Mouse (Mus musculus) right cerebral cortex, postnatal 25 days (tissue): ENCODE measurements around the gene Atp8b4.
A peak's percentile ranks its signal among the peaks of the same experiment; 100 is the strongest.

Experiments
- DNase-seq: peaks from one replicate; pipeline ENCODE4 v3.0.0; 2022

Gene Atp8b4

DNA sequence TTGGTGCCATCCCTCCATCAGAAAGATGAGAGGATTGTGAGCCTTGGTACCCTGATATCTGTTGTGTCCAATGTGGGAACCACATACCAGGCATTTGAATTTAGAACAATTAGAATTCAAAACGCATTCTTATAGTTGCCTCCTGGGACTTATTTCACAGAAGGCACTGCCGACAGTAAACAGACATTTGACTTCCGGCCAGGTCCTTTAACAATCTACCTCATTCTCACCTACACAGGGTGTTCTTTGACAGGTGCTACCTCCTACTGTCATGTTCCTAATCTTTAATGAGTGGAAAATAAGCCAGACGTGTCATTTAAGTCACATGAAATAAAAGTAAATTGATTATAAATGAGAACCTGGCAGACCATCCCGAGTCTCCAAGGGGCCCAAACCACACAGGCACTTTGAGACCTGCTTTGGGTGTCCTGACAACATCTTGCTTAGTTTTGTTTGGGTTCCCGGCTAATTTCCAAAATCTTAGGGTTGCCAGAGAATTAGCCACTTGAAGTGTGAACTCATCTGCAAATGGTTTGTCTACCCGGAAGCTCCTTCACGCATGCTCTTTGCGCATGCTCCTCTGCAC lies 67.9 kb downstream of the Atp8b4 start:
- DNase-seq, result no peak

DNA sequence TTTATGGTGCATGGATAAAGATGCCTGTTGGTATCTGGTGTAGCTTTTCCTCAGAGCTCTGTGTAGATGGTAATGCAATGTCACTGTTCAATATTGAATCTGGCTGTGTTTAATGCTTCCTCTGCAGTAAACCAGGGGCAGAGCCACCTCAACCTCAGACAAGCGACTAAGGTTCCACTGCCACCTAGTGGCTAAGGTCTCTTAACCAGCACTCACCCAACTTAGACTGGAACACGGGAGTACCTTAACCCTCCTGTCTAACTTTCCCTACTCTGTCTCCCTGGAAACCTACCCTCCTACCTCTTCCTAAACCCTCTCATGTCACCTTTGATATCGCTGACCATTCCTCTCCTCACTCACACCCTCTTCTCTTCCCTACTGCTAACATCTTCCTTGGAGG lies 71.2 kb downstream of the Atp8b4 start:
- DNase-seq, result peak; percentile 11

DNA sequence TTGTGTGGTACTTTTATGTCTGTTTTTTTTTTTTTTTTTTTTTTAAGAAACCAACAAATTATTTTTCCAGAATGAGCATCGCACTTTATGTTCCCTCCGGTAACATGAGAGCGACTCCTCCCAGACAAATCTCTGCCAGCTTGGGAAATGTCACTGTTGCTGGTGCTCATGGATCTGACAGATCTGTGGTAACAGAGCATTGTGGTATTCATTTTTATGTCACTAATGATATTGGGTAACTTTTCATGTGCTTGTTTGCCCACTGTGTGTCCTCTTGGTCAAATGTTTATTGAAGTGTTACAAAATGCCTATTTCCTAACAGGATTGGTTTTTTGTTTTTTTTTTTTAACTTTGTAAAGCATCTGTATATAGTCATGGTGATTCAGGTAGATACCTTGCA lies 75.3 kb downstream of the Atp8b4 start:
- no peak for DNase-seq

DNA sequence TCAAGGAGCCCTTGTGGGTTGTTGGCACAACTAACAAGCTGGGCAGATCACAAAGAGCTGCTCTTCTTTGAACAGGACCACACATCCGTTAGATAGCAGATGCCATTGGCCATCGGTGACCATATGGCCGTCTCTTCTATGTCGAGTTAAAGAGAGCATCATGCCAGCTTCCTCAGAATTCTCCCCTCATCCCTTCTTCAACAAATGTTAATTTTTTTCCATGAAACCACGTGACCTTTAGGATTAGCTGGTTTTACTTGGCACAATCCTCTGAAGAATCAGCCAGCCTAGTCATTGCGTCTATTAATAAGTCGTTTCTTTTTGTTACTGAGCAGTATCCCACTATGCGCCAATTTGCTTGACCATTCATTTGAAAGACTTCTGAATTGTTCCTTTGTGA lies 75.8 kb downstream of the Atp8b4 start:
- DNase-seq, result no peak

DNA sequence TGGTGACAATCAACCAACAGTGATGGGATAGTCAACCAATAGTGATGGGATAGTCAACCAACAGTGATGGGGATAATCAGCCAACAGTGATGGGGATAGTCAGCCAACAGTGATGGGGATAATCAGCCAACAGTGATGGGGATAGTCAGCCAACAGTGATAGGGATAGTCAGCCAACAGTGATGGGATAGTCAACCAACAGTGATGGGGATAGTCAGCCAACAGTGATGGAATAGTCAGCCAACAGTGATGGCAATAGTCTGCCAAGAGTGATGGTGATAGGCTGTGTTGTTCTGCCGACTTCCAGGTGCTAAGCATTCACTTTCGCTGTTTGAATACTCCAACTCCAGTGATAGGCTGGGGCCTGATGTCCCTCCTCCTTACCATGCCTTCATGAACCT lies 79.6 kb downstream of the Atp8b4 start:
- DNase-seq, result no peak

DNA sequence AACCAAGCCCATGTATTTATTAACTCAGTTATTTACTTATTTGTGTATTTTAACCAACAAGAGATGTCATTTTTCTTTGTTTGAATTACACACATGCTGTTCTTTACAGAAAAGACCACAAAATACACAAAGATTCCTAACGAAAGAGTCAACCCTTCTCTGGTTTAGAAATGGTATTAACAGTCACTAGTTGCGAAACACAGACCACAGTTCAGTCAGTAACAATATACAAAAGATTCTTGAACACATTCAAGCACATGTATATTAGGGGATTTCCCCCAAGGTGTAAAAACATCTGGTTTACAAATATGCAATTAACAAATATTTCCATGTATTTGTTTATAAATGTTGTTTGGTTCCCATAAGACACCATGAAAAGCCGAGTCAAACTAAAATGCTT lies 81.6 kb downstream of the Atp8b4 start:
- no peak for DNase-seq

DNA sequence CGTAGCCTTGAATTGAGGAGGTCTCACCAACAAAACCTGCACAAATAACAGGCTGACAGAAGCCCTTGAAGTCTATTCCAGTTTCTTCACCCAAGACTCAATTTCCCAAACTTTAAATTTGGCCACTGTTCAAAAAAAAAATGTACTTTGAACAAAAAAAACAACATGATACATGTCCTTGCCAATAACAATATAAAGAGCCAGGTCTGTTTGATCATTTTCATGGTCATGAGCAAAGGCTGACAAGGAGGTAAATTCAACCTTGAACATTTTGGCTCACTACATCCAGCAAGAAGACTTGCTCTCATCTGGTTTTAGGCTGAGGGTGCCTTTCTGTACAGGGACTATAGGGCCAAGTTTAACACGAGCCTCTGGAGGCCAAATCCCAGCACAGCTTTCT lies 83.7 kb downstream of the Atp8b4 start:
- DNase-seq, result no peak

DNA sequence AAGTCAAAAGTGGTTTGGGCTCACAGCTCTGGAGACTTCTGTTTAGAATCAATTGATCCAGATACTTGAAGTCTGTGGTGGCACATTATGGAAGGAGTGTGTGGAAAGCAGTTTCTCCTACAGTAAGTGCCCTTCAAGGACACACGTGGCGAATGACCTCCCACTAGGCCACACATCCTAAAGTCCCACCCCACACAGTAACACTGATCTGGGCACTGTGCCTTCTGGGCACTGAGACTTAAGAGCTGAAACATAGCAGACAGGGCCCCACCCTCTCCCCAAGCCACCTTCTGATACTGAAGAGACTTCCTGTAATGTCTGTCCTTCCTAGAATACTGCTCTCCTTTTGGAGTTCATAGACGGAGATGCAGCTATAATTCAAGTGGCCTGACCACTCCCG lies 84.5 kb downstream of the Atp8b4 start:
- DNase-seq, result no peak

DNA sequence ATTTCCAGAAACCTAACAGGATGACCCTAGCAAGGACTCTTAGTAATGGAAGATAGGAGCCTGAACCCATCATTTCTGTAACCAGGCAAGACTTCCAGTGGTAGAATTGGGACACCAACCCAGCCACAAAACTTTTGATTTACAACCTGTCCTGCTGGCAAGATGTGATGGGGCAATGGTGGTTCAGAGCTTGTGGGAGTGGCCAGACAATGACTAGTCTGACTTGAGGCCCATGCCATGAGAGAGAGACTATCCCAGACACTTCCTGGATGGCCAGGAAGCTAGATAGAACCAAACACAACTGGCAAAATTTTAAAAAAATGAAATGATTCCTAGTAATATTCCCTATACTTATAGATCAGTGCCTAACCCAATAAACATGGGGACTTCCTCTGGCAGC lies 87.7 kb downstream of the Atp8b4 start:
- DNase-seq, result no peak

DNA sequence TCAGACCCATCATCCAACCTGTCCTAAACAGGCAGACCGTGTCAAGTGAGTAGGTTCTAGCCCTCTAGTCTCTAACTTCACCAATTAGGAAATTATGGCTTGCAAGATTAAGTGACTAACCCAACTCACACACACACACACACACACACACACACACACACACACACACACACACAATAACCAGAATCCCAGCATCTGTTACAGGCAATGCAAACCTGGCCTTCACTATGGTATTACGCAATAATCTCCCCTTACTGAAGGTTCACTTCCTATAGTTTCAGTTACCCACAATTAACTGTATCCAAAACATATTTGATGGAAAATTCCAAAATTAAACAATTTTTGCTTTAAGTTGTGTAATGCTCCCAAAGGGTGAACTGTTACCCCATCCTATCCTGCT lies 101.0 kb downstream of the Atp8b4 start:
- DNase-seq, result no peak

DNA sequence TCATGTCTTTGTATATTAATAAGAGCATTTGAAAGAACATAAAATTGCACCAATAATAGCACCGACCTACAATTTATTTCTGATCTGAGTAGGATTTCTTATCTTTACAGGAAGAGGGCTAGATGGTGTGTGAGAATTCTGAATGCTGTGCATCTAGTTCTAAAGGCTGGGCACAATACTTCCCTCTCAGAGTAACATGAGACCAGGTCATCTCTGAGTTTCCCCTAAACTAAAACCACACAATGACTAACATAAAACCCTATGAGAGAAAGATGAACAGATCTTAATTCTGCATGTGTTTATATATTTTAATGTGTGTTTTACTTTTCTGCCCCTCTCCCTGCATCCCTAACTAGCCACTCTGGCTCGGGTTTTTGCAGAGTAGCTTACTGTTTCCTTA lies 101.5 kb downstream of the Atp8b4 start:
- DNase-seq, result no peak

DNA sequence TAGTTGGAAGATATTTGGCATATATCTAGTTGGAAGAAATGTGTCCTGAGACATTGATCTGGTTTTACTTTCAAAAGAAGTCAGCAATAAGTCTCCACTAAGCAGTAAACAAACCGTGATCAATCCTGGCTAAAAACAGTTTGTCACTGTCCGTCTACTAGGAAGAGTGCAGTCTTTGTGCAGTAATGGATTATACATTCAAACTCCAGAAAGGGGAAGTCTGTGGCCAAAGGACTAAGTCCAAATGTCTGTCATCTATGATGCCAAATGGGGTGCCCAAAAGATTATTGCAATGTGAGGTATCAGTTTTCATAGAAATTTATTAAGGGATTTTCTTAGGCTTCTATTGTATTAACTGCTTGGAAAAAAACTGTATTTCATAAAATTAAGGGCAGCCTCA lies 102.3 kb downstream of the Atp8b4 start:
- DNase-seq, result no peak

DNA sequence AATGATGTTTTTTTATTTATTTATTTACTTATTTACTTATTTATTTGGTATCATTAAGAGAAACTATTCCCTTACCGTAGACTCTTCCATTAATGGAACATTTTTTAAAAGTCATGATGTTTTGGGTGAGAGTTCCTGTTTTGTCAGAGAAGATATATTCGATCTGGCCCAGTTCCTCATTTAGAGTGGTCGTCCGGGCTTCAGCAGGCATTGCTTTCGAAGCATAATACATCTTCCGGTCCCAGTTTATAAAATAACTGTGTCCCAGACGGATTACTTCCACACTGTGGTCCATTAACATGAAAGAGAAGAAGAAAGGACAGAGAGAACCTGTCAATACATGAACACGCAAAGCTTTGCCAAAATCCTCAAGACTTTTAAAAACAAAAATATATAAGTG lies 103.0 kb downstream of the Atp8b4 start:
- DNase-seq, result no peak

DNA sequence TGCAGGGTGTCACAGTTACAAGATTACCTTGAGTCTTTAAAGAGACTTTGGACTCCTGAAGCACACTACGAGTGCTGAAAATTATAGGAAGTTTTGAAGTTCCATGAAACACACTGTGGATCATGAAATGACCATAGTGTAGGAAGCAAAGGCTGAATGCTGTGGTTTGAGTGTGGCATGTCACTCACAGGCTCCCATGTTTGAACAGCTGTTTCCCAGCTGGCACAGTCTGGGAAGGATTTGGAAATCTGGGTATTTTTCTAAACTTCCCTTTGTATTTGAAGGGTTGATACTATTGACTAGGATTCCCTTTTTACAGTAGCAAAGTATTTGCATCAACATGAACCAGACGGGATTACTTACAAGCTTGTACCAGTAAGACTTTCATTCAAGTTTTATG lies 105.5 kb downstream of the Atp8b4 start:
- DNase-seq, result no peak

DNA sequence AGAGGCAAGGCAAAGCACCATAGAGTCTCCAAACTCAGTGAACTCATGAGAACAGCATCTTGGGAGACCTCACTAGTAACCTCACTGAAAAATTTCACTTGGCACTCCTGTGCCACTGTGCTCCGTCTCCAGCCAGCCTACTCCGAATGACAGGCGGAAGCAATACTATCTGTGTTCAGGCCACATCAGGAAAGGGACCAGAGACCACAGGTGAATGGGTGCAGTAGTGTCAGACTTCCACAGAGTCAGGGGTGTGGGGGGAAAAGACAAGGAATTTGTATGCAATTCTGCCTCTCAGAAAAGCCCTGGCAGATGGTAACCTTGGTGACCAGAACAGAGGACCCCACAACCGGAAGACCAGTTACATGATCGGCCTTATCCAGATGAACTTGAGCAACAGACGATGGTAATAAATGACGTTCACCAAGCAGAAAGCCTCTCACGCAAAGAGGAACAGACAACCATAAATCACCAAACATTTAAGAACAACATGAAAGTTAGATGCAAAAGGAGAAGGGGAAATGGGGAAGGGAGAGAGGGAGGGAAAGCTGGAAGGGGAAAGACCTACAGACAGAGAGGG lies 112.9 kb downstream of the Atp8b4 start:
- no peak for DNase-seq

DNA sequence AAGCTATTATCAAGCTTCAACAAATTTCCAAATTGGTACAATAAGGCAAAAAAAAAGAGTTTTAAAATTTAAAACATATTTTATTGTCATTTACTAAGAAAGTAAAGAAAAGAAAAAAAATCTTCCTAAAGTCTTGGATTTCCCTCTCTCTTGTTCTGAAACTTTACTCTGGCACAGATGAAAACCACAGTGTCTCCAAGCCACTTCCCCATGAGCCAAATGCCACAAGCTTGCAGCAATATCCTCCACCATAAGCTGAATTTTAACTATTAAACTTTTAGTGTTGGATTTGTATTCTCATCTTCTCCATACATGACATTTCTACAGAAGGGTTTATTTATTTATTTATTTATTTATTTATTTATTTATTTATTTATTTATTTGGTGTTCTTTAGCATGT lies 114.4 kb downstream of the Atp8b4 start:
- DNase-seq, result no peak

DNA sequence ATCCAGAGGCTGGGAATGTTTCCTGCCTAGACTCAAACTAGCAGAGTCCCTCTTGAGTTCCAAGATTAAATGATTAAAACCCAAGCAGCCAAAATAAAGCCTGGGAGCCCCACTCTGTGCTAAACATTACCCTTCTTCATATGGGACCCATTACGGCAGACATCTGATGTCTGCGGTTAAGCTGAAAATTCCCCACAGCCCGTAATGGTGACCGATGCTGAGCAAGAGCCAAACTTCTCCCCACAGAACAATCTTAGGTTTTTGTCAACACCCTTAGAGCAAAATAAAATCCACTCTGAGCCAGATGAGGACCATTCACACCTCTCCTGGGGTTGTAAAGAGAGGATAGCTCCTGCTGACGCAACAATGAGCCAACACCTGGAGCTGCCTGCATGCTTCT lies 120.2 kb downstream of the Atp8b4 start:
- DNase-seq, result no peak

DNA sequence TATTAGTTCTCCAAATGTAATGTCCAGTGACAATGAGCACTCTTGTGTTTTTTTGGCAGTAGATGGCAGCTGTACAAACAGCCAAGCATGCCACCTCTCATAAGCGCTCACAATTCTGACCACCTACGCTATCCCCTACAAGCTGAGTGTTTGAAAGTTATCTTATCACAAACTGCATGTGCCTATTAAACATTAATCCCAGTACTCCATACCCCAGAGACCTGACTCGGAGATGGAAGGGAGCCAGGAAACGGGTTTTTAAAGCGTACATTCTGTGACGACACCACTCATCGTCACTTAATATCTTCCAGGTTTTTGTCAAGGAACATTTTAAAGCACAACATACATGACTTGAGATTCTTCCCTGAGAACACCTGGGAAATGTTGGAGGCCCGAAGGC lies 128.8 kb downstream of the Atp8b4 start:
- no peak for DNase-seq

DNA sequence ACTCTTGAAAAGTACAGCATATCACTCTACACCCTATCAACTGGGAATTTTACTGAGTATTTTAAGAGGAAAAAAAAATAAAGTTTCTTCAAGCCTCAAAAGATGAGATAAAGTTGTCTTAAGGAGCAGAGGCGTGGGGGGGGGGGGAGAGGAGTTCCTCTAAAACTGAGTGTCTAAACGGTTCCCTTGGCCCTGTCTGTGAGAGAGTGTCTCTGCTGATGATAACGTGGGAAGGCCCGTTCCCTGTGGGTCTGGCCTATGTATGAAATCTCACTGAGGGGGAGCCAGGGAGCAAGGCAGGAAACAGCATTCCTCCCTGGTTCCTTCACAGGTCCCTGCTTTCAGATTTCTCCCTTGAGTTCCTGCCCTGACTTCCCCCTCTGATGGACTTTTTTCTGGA lies 130.7 kb downstream of the Atp8b4 start:
- DNase-seq, result no peak

DNA sequence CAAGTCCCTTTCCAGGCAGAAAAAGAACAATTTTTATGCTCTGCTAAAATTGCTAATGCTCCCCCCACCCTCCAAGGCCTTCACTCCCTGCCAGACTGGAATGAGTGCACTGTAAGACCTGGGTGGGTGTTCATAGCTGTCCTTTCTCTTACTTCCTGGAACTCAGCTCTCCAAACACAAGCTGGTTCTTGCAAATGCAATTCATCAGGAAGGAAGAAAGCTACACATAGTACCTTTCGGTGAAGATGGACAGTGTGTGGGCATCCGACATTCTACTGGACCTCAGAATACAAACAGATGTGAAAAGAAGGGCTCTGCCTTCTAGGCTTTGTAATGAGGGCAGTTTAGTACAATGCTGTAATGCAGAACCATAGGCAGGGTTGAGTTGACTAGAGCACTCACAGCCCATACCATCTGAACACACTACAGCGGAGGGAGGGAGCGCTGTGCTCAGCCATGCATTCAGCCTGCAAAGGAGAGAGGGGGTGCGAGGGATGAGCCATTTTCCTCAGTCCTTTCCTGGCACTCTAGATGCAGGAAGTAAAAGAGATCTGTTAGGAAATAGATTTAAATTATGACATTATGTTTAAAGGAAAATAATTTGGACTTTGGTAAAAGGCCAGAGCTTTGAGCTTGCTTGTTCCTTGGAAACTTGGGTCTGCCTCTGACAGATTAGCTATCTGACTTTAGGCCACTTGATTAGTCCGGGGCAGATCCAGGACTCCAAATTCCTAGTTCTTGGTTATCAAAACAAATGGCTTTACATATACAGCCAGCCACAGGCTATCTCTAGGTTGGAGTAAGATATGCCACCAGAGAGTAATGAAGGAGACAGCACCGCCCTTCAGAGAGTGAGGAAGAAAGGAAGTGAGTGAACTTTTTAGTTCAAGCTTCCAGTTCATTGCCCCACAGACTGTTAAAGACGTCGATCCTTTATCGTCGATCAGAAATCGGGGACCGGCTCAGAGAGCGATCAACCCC lies 136.4 kb downstream of the Atp8b4 start:
- no peak for DNase-seq

DNA sequence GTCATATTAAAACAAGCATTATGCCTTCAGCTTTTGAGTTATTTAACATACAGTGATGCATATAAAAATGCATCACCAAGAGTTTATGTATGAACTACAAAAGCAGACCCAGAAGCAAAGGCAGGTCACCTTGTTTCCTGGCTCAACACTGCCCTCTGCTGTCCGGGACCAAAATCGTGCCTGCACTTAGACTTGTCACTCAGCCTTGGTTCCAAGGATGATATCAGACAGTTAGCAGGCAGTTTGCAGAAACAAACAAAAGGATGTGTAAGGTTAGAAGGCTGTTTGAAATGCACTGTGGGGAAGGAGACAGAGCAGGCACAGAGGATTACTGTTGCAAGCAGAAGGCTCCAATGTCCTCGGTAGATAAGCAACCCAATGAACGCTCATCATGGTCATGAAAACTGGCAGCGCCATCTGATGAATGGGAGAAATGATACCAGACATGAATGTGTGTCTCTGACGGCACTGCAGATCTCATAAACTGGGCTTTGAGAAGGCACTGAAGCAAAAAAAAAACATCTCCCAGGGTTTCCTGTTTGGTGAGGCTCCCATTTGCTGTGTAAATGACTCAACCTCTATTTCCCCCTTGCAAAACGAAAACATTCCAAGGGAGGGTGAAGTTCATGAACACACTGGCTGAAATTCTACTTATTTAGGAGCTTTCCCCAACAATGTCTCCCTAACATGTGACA lies 137.3 kb downstream of the Atp8b4 start:
- peak; percentile 55 for DNase-seq

DNA sequence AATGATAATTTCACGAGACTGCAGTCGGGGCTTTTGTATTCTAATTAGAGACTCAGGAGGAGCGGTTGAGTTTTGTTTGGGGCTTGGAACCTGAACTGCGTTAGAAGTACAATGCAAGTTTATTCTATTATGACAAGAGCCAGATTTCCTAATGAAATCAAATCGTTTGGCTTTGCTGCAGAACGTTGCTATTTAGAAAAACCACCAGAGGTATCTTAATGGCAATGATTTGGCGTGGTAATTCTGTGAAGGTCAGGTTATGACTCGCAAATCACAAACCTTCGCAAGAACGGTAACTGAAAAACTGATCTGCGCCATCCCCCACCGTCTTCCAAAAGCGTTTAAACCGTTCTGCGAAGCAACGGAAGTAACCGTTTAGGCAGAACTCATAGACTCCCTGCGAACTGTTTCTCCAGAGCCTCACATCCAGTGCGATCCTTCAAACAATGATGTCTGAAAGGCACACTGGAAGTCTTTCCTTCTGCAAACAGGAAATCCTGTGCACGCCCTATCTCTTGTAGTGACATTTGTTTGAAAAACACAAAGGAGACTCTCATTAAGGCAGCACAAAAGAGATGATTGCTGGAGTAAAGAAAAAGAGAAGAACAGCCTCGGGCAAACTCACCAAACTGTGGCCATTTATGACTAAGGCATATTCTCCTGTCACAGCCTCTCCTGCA lies 139.2 kb downstream of the Atp8b4 start:
- no peak for DNase-seq

DNA sequence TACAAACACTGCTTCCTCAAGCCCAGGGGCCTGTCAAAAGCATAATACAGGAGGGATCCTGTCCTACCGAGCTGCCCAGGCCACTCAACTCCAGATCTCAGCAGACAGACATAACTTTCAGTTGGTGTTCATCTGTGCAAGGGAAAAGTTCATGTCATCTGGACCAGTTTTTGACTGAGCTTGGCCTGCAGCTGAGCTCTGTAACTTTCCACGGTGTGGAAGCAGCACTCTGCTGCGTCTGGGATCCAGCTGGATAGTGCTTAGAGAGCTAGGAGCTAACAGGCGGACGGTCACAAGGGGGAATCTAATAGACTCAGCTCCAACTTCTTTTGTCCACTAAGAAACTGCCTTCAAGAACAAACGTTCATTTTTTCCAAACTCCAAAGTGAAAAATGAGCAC lies 139.8 kb downstream of the Atp8b4 start:
- DNase-seq, result no peak
